Mouse (Mus musculus): ENCODE results near the gene Zfp428. TPM values are rescaled to one million over a fixed set of nuclear protein-coding genes. Genes with fewer than 3 reads are reported as not detected.
"Not testable (repeated sequence)": the region's sequence is repeated elsewhere in the genome, so short reads cannot be mapped to it uniquely, and the experiment has no call there.

The Zfp428 gene
- polyA plus RNA-seq, 1 experiment = 13.1 TPM

- TF ChIP-seq EP300 (IDR thresholded peaks at IDR 0.05; ENCODE audit: insufficient read depth, low read depth, low read length) (no peak), POLR2A (IDR thresholded peaks at IDR 0.05; ENCODE audit: insufficient read depth, low read length) (no peak), CTCF (IDR thresholded peaks at IDR 0.05; ENCODE audit: low read depth, low read length) (no peak)
- H3K27ac ChIP-seq (ENCODE audit: insufficient read depth, low read length) = no peak overlapping the region
- peaks cover 8% of the 10 kb centered on the region for H3K27me3 ChIP-seq (ENCODE audit: control insufficient read depth, insufficient read depth, low read length, poor library complexity, severe bottlenecking)
- H3K9me3 ChIP-seq (replicated peaks; ENCODE audit: control insufficient read depth, insufficient read depth, low read length, poor library complexity, severe bottlenecking) = no peaks in the 10 kb centered on the region
- H3K4me1 ChIP-seq (ENCODE audit: control insufficient read depth, insufficient read depth, low read length) = no peaks in the 10 kb centered on the region
- no peak overlapping the region for H3K4me3 ChIP-seq (ENCODE audit: low read depth, low read length)
- H3K36me3 ChIP-seq (ENCODE audit: control insufficient read depth, insufficient read depth, low read length, poor library complexity, severe bottlenecking) = no peaks in the 10 kb centered on the region
- no peak overlapping the region for H3K9ac ChIP-seq (ENCODE audit: low read depth, poor library complexity, severe bottlenecking)
These were observed 27.1 kb upstream of the Zfp428 start for GRCm38 (mm10) chr7:24479685-24480084.

DNA sequence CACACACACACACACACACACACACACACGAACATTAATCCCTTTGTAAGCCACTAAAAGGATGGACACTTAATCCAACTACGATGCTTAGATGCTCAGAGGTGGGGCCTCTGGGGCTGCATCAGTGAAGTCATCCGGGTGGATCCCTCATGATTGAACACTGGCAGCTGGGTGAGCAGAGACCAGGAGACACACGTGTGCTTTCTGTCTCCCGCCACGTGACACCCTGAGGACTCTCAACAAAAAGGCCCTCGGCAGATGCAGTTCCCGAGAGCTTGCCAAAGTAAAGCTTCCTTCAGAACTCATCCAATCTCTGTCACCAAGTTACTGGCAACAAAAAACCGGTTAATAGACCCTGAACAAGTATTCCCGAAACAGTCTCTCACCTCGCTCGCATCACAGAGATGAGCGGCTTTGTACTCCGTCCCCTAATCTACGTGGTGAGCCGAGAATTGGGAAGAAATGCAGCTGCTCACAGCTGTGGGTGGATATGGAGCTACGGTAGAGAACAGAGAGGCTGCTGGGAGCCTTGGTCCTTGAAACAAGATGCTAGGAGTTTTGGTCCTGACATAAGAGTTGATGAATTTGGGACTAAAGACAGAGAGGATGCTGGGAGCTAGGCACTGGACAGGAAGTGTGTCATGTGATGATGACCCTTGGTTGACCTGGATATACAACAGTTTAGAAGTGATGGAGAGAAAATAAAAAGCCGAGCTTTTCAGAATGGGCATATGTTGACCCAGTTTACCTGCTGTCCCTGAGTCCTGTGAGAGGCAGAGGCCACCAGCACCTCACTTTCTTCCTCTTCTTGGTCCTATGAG lies 26.5 kb upstream of the Zfp428 start:
- Histone ChIP-seq H3K4me3 (ENCODE audit: low read depth, low read length) (no peak overlapping the region), H3K27ac (ENCODE audit: insufficient read depth, low read length) (no peak overlapping the region), H3K4me1 (ENCODE audit: control insufficient read depth, insufficient read depth, low read length) (no peaks in the 10 kb centered on the region), H3K36me3 (ENCODE audit: control insufficient read depth, insufficient read depth, low read length, poor library complexity, severe bottlenecking) (no peaks in the 10 kb centered on the region), H3K27me3 (ENCODE audit: control insufficient read depth, insufficient read depth, low read length, poor library complexity, severe bottlenecking) (peaks cover 8% of the 10 kb centered on the region), H3K9ac (ENCODE audit: low read depth, poor library complexity, severe bottlenecking) (no peak overlapping the region), H3K9me3 (replicated peaks; ENCODE audit: control insufficient read depth, insufficient read depth, low read length, poor library complexity, severe bottlenecking) (no peaks in the 10 kb centered on the region)
- TF ChIP-seq EP300 (IDR thresholded peaks at IDR 0.05; ENCODE audit: insufficient read depth, low read depth, low read length) (no peak), CTCF (IDR thresholded peaks at IDR 0.05; ENCODE audit: low read depth, low read length) (no peak)

DNA sequence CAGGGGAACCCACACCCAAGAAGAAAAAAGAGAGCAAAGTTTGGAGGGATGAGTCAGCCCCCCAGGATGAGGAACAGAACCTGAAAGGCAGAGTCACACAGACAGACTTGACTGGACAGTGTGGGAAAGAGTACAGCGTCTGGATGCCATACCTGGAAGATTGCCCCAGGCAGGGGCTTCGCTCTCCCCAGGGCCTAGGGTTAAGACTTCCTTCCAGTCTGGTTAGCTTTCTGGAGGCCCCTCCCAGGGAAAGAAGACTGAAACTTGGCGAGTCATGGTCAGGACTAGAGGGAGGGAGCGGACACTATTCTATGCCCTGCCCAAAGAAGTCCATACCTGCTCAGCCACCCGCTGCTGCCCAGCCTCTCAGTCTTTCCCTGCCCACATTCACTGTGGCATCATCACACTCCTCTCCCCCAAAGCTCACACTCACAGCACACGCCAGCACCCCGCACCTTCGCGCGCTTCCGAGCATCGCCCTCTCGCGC lies 25.8 kb upstream of the Zfp428 start:
- no peak for TF ChIP-seq CTCF (IDR thresholded peaks at IDR 0.05; ENCODE audit: low read depth, low read length)
- no peak for TF ChIP-seq EP300 (IDR thresholded peaks at IDR 0.05; ENCODE audit: insufficient read depth, low read depth, low read length)
- TF ChIP-seq POLR2A (IDR thresholded peaks at IDR 0.05; ENCODE audit: insufficient read depth, low read length) = no peak
- Histone ChIP-seq H3K27ac (ENCODE audit: insufficient read depth, low read length) (no peak overlapping the region), H3K27me3 (ENCODE audit: control insufficient read depth, insufficient read depth, low read length, poor library complexity, severe bottlenecking) (peaks cover 8% of the 10 kb centered on the region), H3K9me3 (replicated peaks; ENCODE audit: control insufficient read depth, insufficient read depth, low read length, poor library complexity, severe bottlenecking) (no peaks in the 10 kb centered on the region), H3K4me3 (ENCODE audit: low read depth, low read length) (peak overlapping the region; percentile 68), H3K9ac (ENCODE audit: low read depth, poor library complexity, severe bottlenecking) (no peak overlapping the region), H3K4me1 (ENCODE audit: control insufficient read depth, insufficient read depth, low read length) (no peaks in the 10 kb centered on the region), H3K36me3 (ENCODE audit: control insufficient read depth, insufficient read depth, low read length, poor library complexity, severe bottlenecking) (no peaks in the 10 kb centered on the region)

- Histone ChIP-seq H3K27ac (ENCODE audit: insufficient read depth, low read length) (no peak within 1 kb of the TSS), H3K9me3 (replicated peaks; ENCODE audit: control insufficient read depth, insufficient read depth, low read length, poor library complexity, severe bottlenecking) (no peaks in the 10 kb centered on the region), H3K27me3 (ENCODE audit: control insufficient read depth, insufficient read depth, low read length, poor library complexity, severe bottlenecking) (peaks cover 8% of the 10 kb centered on the region), H3K9ac (ENCODE audit: low read depth, poor library complexity, severe bottlenecking) (peak within 1 kb of the TSS; percentile 51), H3K36me3 (ENCODE audit: control insufficient read depth, insufficient read depth, low read length, poor library complexity, severe bottlenecking) (no peaks in the 10 kb centered on the region), H3K4me1 (ENCODE audit: control insufficient read depth, insufficient read depth, low read length) (no peaks in the 10 kb centered on the region), H3K4me3 (ENCODE audit: low read depth, low read length) (peak within 1 kb of the TSS; percentile 68)
- TF ChIP-seq EP300 (IDR thresholded peaks at IDR 0.05; ENCODE audit: insufficient read depth, low read depth, low read length) (no peak), POLR2A (IDR thresholded peaks at IDR 0.05; ENCODE audit: insufficient read depth, low read length) (peak; percentile 38), CTCF (IDR thresholded peaks at IDR 0.05; ENCODE audit: low read depth, low read length) (no peak)
These were observed 25.2 kb upstream of the Zfp428 start, which contains the start of gene Cadm4 for GRCm38 (mm10) chr7:24481474-24482207. Gene Cadm4 (plus strand): TSS chr7:24482023.

DNA sequence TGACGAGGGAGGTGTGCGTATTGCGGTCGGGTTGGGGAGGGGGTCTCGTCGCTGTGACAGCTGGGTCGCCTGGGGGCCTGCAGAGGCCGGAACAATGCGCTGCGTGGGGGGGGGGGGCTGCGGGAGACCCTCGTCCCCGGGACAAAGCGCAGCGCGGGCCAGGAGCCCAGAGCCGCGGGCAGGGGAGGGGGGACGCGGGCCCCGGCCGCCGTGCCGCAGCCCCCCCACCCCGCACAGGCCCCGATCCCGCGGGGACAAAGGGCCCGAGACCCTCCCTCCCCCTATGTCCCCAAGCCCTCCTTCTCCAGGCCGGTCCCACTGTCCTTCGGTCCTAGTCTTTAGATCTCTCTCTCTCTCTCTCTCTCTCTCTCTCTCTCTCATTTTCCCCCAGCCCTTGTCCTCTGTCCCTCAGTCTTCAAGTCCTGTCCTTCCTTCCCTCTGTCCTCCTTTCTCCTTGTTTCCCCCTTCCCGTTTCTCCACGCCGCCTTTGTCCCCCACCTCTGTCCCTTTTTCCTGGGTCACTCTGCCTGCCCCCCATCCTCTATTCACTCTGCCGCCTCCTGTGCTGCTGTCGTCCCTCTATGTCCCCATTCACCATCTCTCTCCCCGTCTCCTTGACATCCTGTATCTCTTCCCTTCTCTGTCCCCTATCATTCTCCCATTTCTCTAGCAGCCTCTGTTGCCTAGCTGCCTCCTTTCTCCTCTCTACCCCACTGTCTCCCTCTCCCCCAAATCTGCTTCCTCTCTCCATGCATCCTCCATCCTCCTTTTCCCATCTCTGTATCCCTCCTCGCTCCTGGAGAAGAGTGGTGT lies 24.4 kb upstream of the Zfp428 start:
- TF ChIP-seq CTCF (IDR thresholded peaks at IDR 0.05; ENCODE audit: low read depth, low read length) = no peak
- Histone ChIP-seq H3K27ac (ENCODE audit: insufficient read depth, low read length) (no peak overlapping the region), H3K9me3 (replicated peaks; ENCODE audit: control insufficient read depth, insufficient read depth, low read length, poor library complexity, severe bottlenecking) (no peaks in the 10 kb centered on the region), H3K36me3 (ENCODE audit: control insufficient read depth, insufficient read depth, low read length, poor library complexity, severe bottlenecking) (no peaks in the 10 kb centered on the region), H3K27me3 (ENCODE audit: control insufficient read depth, insufficient read depth, low read length, poor library complexity, severe bottlenecking) (peaks cover 8% of the 10 kb centered on the region), H3K4me1 (ENCODE audit: control insufficient read depth, insufficient read depth, low read length) (no peaks in the 10 kb centered on the region), H3K4me3 (ENCODE audit: low read depth, low read length) (peak overlapping the region; percentile 56), H3K9ac (ENCODE audit: low read depth, poor library complexity, severe bottlenecking) (peak overlapping the region; percentile 51)

DNA sequence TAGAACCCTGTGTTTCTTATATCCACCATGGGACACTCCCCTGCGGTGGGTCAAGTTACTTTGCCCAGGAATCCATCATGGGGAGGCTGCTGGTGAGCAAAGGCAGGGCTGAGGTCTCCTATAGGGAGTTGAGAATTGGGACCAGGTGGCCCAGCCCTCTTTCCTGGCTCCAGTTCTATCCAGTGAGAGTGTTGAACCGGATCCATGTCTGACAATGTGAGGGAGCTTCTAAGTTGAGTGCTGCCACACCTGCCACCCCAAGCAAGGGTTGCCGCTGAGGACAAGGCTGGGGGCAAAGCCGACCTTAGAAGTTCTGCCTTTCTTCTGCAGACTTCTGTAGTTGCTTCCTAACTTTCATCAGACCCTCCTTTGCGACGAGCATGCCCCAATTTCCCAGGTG lies 23.5 kb upstream of the Zfp428 start:
- H3K4me1 ChIP-seq (ENCODE audit: control insufficient read depth, insufficient read depth, low read length); H3K27me3 ChIP-seq (ENCODE audit: control insufficient read depth, insufficient read depth, low read length, poor library complexity, severe bottlenecking); H3K9ac ChIP-seq (ENCODE audit: low read depth, poor library complexity, severe bottlenecking); H3K9me3 ChIP-seq (replicated peaks; ENCODE audit: control insufficient read depth, insufficient read depth, low read length, poor library complexity, severe bottlenecking); H3K27ac ChIP-seq (ENCODE audit: insufficient read depth, low read length); H3K4me3 ChIP-seq (ENCODE audit: low read depth, low read length); H3K36me3 ChIP-seq (ENCODE audit: control insufficient read depth, insufficient read depth, low read length, poor library complexity, severe bottlenecking): not testable (repeated sequence)

Measured in ES-Bruce4 (cell line).